Mouse (Mus musculus): Measurements from ENCODE around the gene Cabp2. TPM values are rescaled to one million over a fixed set of nuclear protein-coding genes. Genes with fewer than 3 reads are reported as not detected.
"Not testable (repeated sequence)": the region's sequence is repeated elsewhere in the genome, so short reads cannot be mapped to it uniquely, and the experiment has no call there.

Gene Cabp2
- polyA plus RNA-seq, 1 experiment from 2014 or later: not detected

DNA sequence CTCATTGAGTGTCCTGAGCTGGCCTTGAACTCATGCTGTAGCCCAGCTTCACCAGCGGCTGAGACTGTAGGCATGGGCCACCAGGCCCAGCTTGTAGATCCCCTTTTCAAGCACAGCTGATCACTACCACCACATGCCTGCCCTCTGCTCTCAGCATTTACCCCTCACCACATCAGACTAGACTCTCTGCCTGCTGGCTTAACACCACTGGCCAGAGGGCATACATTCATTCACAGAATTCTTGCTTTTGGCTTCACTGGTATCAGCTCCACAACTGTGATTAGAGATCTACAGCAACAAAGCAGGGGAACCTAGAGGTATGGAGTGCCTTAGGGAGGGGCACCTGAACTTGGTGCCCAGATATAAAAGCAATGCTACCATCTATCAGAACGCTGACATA is 39.1 kb downstream of the Cabp2 start:
- H3K27me3 ChIP-seq: no peaks in the 10 kb centered on the region
- DNase-seq (ENCODE audit: low read depth, low spot score): no peak
- no peak for ATAC-seq
- ChIA-PET POLR2A (interaction anchor here (0.8 to 1.2 kb wide), 6 partner anchors 14 to 96 kb away, joined by 3 to 5 read pairs (median 4); partner anchors contain the start of gene Pitpnm1), CTCF (interaction anchor here (1.1 to 2.4 kb wide), 4 partner anchors 9 to 108 kb away, joined by 4 to 11 read pairs (median 6); partner anchors contain the start of gene Pitpnm1)
- in situ Hi-C loops (cut with MboI; ENCODE audit: low pct_unique_long_range_greater_than_20kb): loop anchor here (5.0 kb wide), 1 partner anchor 82 kb away; the partner anchor contains the start of gene Rad9a
- no peak for TF ChIP-seq CTCF (IDR thresholded peaks at IDR 0.05)

DNA sequence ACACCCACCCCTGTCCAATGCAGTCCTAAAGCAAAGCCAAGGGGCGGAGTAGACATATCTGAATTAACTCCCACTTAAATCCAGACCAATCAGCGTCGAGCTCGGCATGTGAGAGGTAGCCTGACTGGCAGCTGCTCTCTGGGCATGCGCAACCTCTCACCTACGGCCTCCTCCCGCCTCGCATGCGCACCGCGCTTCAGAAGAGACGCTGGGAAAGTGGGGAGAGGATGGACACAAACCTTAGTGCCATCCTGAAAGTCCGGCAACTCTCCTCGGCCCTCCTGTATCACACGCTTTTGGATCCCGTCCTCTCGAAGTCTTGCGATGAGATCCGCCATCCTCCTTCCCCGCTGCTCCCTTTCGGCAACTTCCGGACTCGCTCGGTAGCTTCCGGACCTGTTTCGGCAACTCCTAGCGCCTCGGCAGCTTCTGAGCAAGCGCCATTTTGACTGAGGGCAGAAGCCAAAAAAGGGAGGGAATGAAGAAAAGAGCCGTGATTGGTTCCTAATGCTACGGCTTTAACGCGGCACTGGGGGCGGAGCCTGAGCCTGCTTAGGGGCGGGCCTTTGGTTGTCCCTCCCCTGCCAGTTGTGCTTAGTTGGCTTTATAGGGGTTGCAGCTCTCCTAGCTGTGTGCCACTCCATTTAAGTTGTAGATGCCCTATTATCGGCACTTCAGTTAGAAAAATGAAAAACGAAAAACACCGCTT is 39.9 kb downstream of the Cabp2 start:
- peak; percentile 90 for DNase-seq (ENCODE audit: low read depth, low spot score)
- POLR2A ChIA-PET: interaction anchor here (0.8 to 1.2 kb wide), 6 partner anchors 13 to 95 kb away, joined by 3 to 5 read pairs (median 4); partner anchors contain the start of gene Pitpnm1
- in situ Hi-C loops (cut with MboI; ENCODE audit: low pct_unique_long_range_greater_than_20kb): loop anchor here (5.0 kb wide), 1 partner anchor 81 kb away; the partner anchor contains the start of gene Rad9a
- TF ChIP-seq CTCF (IDR thresholded peaks at IDR 0.05): no peak
- ATAC-seq: peak; percentile 82
- no peaks in the 10 kb centered on the region for H3K27me3 ChIP-seq
- CTCF ChIA-PET: interaction anchor here (0.8 to 2.4 kb wide), 5 partner anchors 8 to 107 kb away, joined by 3 to 11 read pairs (median 4); partner anchors contain the start of gene Pitpnm1

DNA sequence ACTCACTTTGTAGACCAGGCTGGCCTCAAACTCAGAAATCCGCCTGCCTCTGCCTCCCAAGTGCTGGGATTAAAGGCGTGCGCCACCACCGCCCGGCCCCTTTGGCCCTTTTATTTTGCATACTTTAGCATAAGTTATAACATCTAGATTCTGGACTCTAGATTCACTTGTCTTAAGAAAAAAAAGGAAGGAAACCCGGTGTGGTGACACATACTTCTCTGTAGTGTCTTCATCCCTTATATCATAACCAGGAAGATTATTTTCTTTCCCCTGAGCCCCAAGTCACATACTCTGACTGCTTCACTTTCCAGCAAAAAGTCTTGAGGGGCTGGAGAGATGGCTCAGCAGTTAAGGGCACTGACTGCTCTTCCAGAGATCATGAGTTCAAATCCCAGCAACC is 40.5 kb downstream of the Cabp2 start:
- POLR2A ChIA-PET; H3K27me3 ChIP-seq; DNase-seq (ENCODE audit: low read depth, low spot score); ATAC-seq: not testable (repeated sequence)
- in situ Hi-C loops (cut with MboI; ENCODE audit: low pct_unique_long_range_greater_than_20kb): loop anchor here (5.0 kb wide), 1 partner anchor 80 kb away; the partner anchor contains the start of gene Rad9a
- CTCF ChIA-PET: interaction anchor here (0.8 to 2.4 kb wide), 3 partner anchors 22 to 80 kb away, joined by 3 to 11 read pairs (median 4); partner anchors contain the start of gene Pitpnm1

DNA sequence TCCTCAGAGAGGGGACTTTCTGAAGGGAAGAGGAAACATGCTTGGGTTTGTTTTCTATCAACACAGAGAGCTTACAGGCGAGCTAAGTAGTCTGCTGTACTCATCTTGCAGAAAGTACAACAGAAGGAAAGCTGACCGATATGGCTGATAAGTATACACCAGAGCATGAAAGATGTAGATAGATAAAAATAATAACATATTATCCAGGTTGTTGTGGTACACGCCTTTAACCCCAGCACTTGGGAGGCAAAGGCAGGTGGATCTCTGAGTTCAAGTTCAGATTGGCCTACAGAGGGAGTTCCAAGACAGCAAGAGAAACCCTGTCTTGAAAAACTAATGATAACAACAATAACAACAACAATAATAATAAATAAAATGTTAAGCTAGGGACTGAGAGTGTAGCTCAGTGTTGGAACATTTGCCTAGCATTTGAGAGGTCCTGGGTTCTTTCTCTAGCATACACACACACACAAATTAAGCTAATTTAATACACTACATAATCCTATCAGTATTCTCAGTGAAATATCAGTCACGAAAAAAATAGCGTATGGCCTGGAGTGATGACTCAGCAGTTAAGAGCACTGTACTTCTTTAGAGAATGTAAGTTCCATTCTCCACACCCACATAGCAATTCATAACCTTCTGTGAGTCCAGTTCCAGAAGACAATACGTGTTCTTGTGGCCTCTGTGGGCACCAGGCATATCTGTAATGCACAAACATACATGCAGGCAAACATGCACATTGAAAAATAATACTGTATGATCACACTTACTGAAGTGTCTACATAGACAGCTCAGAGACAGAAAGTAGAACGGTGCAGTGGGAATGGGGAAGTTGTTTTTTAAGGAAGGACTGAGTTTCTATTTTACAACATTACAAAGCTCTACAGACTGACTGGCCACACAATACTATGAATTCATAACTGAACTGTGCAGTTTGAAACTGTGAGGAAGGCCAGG is 41.3 kb downstream of the Cabp2 start:
- POLR2A ChIA-PET: no interaction called here
- DNase-seq (ENCODE audit: low read depth, low spot score) (no peak), ATAC-seq (no peak)
- in situ Hi-C loops (cut with MboI; ENCODE audit: low pct_unique_long_range_greater_than_20kb): loop anchor here (5.0 kb wide), 1 partner anchor 80 kb away; the partner anchor contains the start of gene Rad9a
- CTCF ChIA-PET: interaction anchor here (1.1 to 2.4 kb wide), 3 partner anchors 23 to 105 kb away, joined by 4 to 11 read pairs (median 6); partner anchors contain the start of gene Pitpnm1
- TF ChIP-seq CTCF (IDR thresholded peaks at IDR 0.05): no peak
- H3K27me3 ChIP-seq: no peaks in the 10 kb centered on the region

DNA sequence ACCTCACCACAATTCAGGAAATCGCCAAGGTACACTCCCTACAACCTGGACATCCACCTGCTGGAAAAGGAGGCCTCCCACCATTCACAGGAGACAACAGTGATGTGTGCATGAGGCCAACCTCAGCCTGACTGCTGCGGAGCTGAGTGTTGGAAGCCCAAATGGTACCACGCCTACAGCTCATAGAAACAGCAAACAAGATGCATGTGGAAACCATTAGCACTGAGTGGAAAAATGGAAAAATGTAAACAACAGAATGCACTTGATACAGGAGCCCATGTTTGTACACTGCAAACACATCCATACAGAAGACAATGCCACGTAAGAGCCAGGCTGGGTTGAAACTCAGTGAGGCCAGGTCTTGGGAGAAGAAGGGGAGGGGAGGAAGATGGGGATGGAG is 43.1 kb downstream of the Cabp2 start:
- no peak for DNase-seq (ENCODE audit: low read depth, low spot score)
- H3K27me3 ChIP-seq: no peaks in the 10 kb centered on the region
- CTCF ChIA-PET: interaction anchor here (1.0 to 2.4 kb wide), 10 partner anchors 8 to 104 kb away, joined by 3 to 9 read pairs (median 6); partner anchors contain the start of genes Cabp4, Pitpnm1 and Rad9a
- POLR2A ChIA-PET: interaction anchor here (0.8 to 1.7 kb wide), 2 partner anchors 104 to 122 kb away, joined by 3 to 4 read pairs; no protein-coding TSS in a partner anchor
- in situ Hi-C loops (cut with MboI; ENCODE audit: low pct_unique_long_range_greater_than_20kb): loop anchor here (5.0 kb wide), 1 partner anchor 78 kb away; the partner anchor contains the start of gene Rad9a
- ATAC-seq: no peak
- TF ChIP-seq CTCF (IDR thresholded peaks at IDR 0.05): no peak

DNA sequence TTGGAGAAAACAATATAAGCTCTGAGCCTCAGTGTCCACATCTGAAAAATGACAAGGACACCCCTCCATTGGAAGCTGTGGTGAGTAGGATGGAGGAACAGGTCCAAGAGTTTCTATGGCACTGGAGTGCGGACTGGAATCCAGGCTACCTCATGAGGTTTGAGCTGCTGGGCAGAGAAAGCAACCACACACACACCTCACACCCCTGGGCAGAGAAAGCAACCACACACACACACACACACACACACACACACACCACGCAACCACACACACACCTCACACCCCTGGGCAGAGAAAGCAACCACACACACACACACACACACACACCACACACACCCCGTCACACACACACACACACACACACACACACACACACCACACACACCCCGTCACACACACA is 43.9 kb downstream of the Cabp2 start:
- CTCF ChIA-PET: interaction anchor here (0.8 to 2.4 kb wide), 11 partner anchors 9 to 103 kb away, joined by 3 to 9 read pairs (median 5); partner anchors contain the start of genes Cabp4, Pitpnm1 and Rad9a
- ATAC-seq; H3K27me3 ChIP-seq; in situ Hi-C loops (cut with MboI; ENCODE audit: low pct_unique_long_range_greater_than_20kb); DNase-seq (ENCODE audit: low read depth, low spot score): not testable (repeated sequence)
- POLR2A ChIA-PET: interaction anchor here (0.7 to 1.9 kb wide), 4 partner anchors 71 to 121 kb away, joined by 3 to 10 read pairs (median 5); no protein-coding TSS in a partner anchor

DNA sequence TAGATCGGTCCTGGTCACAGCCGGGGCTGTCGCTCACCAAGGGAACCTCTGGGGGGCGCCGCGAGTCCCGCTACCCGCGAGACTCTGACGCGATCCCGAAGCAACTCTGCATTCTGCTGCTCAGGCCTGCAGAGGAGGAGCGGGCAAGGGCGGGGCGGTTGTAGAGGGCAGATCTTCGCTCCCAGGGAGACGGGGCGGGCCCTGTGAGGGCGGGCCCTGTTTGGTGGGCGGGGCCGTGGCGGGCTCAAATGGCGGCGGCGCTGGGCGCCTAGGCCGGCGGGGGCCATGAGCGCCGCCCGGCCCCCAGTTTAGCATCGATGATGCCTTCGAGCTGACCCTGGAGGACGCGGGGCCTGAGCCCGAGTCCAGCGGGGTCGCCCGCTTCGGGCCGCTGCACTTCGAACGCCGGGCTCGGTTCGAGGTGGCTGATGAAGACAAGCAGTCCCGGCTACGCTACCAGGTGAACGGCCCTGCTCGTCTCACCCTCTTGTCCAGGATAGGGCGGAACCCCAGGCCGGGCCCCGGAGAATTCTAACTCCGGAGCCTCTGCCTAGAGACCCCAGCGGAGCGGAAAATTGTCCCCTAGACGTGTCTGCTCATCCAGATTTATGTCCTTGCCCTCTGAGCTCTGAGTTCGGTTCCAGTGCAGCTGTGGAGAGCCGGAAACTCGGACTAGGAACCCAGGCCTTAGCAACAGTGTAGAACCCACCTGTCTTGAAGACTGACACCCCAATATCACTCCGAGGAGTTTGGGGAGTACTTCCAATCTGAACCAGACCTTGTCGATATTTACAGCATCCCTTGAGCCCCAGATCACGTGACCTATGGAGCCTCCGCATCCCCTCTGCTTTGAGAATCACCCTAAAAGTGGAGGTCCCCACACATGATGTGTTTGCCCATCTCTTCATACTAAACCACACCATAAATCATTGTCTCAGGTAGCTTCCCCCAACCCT is 44.6 kb downstream of the Cabp2 start, which contains the start of gene Aip:
Gene Aip (minus strand): TSS at position 118 of the 956 bp plus-strand sequence.
- ChIA-PET POLR2A (interaction anchor here (0.7 to 1.9 kb wide), 12 partner anchors 9 to 104 kb away, joined by 3 to 10 read pairs (median 3); partner anchors contain the start of genes Cdk2ap2, Pitpnm1 and Rad9a), CTCF (interaction anchor here (0.8 to 2.4 kb wide), 11 partner anchors 10 to 102 kb away, joined by 3 to 9 read pairs (median 5); partner anchors contain the start of genes Cabp4, Pitpnm1 and Rad9a)
- no peak for TF ChIP-seq CTCF (IDR thresholded peaks at IDR 0.05)
- peak; percentile 78 for ATAC-seq
- in situ Hi-C loops (cut with MboI; ENCODE audit: low pct_unique_long_range_greater_than_20kb): no loop called here
- DNase-seq (ENCODE audit: low read depth, low spot score): no peak
- no peaks in the 10 kb centered on the region for H3K27me3 ChIP-seq

DNA sequence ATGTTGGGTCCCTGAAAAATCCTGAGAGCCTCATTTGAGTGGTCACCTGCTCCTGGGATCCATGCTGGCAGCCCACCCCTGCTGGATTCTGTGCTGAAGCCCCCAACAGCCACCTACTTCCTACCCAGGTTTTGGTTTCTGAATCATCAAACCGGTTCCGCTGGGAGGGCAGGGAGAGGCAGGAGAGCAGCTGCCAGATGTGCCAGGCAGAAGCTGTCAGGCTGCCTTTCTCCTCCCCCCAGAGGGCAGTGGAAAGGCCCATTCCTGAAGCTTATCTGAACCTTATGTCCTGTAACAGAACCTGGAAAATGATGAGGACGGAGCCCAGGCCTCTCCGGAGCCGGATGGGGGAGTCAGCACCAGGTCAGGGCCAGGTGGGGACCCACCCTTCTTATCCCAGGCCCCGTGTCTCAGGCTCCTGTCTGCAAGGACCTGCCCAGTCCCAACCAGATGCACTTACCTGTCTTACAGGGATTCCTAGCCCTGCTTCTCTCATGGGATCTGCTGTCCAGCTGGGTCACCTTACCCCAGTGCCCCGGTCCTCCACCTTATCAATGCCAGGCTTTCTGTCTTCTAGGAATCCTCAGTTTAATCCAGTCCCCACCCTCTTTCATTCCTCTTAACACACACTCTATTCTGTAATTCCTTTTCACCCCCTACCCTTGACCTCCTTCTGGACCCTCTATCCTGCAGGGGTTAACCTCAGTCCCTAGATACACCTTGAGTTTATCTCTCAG is 45.5 kb downstream of the Cabp2 start:
- in situ Hi-C loops (cut with MboI; ENCODE audit: low pct_unique_long_range_greater_than_20kb): no loop called here
- DNase-seq (ENCODE audit: low read depth, low spot score): no peak
- no peak for TF ChIP-seq CTCF (IDR thresholded peaks at IDR 0.05)
- CTCF ChIA-PET: interaction anchor here (2.4 kb wide), 1 partner anchor 74 kb away, joined by 8 read pairs; the partner anchor contains the start of gene Rad9a
- POLR2A ChIA-PET: interaction anchor here (0.8 to 1.9 kb wide), 9 partner anchors 8 to 74 kb away, joined by 3 to 10 read pairs (median 3); partner anchors contain the start of genes Cdk2ap2, Pitpnm1 and Rad9a
- ATAC-seq: no peak
- no peaks in the 10 kb centered on the region for H3K27me3 ChIP-seq
